22 mouse cellular contexts compared by ENCODE assay signal in the genomic region with DNA sequence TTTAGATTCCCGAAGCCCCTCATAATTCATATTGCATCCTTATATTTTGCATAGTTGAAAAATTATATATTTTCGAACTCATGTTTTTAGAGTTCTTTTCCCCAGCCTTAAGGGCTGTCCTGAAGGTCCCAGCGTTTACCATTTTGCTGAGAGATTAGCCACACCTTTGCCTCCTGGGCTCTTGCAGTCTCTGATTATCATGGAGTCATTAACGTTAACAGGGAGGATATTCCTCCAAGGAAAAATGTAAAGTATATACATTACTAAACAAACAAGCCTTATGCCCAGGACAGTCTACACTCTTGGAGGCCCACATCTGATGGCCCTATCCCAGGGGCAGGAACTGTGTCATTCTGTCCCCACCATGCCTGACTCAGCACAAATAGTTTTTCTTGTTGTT. TPM values are rescaled to one million over a fixed set of nuclear protein-coding genes. Genes with fewer than 3 reads are reported as not detected.
DNase-seq lines count a peak whose midpoint lies in the region; ATAC-seq and TF ChIP-seq lines count a peak whose summit lies in the region.
"Had no signal": no experiment of that assay in that cellular context is flagged by ENCODE, and none has a peak within 500 bp of the region (broad histone marks: within the 10 kb centered on the region; RNA-seq: fewer than 3 reads in every experiment).

No protein-coding gene starts in this region.

- peaks cover 24% of the 10 kb centered on the region for H3K4me1 ChIP-seq in megakaryocyte, embryonic 14.5 days
- peaks cover 1% of the 10 kb centered on the region for H3K4me1 ChIP-seq in ES-Bruce4 (ENCODE audit: control insufficient read depth, insufficient read depth, low read length)
- peaks cover 17 to 23% of the 10 kb centered on the region in 2 experiments for H3K4me1 ChIP-seq in ES-E14 (ENCODE audit: control insufficient read depth in 2 of 2, insufficient read depth in 2 of 2, low read length in 2 of 2, poor library complexity in 1 of 2)
- peaks cover 17% of the 10 kb centered on the region for H3K4me1 ChIP-seq in forebrain, embryonic 10.5 days
- peaks cover 7% of the 10 kb centered on the region for H3K4me1 ChIP-seq in hindbrain, embryonic 16.5 days (ENCODE audit: control insufficient read depth, insufficient read depth, low read depth, low read length)
- peaks cover 4% of the 10 kb centered on the region; the same call in 1 of the 2 replicates for H3K4me1 ChIP-seq in intestine, embryonic 16.5 days (ENCODE audit: control insufficient read depth, insufficient read depth, low read length)

- H3K9ac ChIP-seq in ES-Bruce4 (ENCODE audit: low read depth, poor library complexity, severe bottlenecking): no peak overlapping the region
- peak overlapping the region; percentile 38; the same call in 1 of the 2 replicates for H3K9ac ChIP-seq in ES-E14 (ENCODE audit: insufficient read depth, low read depth, low read length, poor library complexity, severe bottlenecking)
- H3K9ac ChIP-seq in hindbrain, embryonic 16.5 days (ENCODE audit: low read depth, low read length): no peak overlapping the region
- H3K9ac ChIP-seq in intestine, embryonic 16.5 days (ENCODE audit: low read depth, low read length): no peak overlapping the region
- H3K9ac ChIP-seq: embryonic facial prominence, embryonic 12.5 days; forebrain, embryonic 12.5 days had no signal

- peaks cover 35% of the 10 kb centered on the region for H3K27me3 ChIP-seq in megakaryocyte, embryonic 14.5 days (replicated peaks)
- no peaks in the 10 kb centered on the region for H3K27me3 ChIP-seq in ES-Bruce4 (ENCODE audit: control insufficient read depth, insufficient read depth, low read length, poor library complexity, severe bottlenecking)
- peaks cover 32% of the 10 kb centered on the region for H3K27me3 ChIP-seq in forebrain, embryonic 10.5 days (ENCODE audit: poor library complexity, severe bottlenecking)
- H3K27me3 ChIP-seq in hindbrain, embryonic 16.5 days (replicated peaks; ENCODE audit: control insufficient read depth, insufficient read depth, low read length): no peaks in the 10 kb centered on the region
- peaks cover 22% of the 10 kb centered on the region for H3K27me3 ChIP-seq in intestine, embryonic 16.5 days (replicated peaks; ENCODE audit: control insufficient read depth, insufficient read depth, low read length)
- H3K27me3 ChIP-seq: forebrain, embryonic 12.5 days had no signal

- H3K9me3 ChIP-seq in megakaryocyte, embryonic 14.5 days: no peaks in the 10 kb centered on the region
- H3K9me3 ChIP-seq in ES-Bruce4 (replicated peaks; ENCODE audit: control insufficient read depth, insufficient read depth, low read length, poor library complexity, severe bottlenecking) (no peaks in the 10 kb centered on the region), ES-E14 (ENCODE audit: control insufficient read depth, insufficient read depth, low read depth, low read length) (no peaks in the 10 kb centered on the region)
- no peaks in the 10 kb centered on the region for H3K9me3 ChIP-seq in forebrain, embryonic 10.5 days
- H3K9me3 ChIP-seq in hindbrain, embryonic 16.5 days (ENCODE audit: control insufficient read depth, low read length): no peaks in the 10 kb centered on the region
- no peaks in the 10 kb centered on the region for H3K9me3 ChIP-seq in intestine, embryonic 16.5 days (ENCODE audit: control insufficient read depth, low read length)
- H3K9me3 ChIP-seq: embryonic facial prominence, embryonic 10.5 days; embryonic facial prominence, embryonic 12.5 days; forebrain, embryonic 12.5 days had no signal

- peak overlapping the region; percentile 85 for H3K27ac ChIP-seq in ES-Bruce4 (ENCODE audit: insufficient read depth, low read length)
- peak overlapping the region; percentile 100 for H3K27ac ChIP-seq in ES-E14 (ENCODE audit: insufficient read depth, low read depth, low read length, poor library complexity, severe bottlenecking)
- no peak overlapping the region for H3K27ac ChIP-seq in forebrain, embryonic 10.5 days
- H3K27ac ChIP-seq in hindbrain, embryonic 16.5 days (ENCODE audit: low read depth, low read length): no peak overlapping the region
- no peak overlapping the region for H3K27ac ChIP-seq in intestine, embryonic 16.5 days (ENCODE audit: low read length)
- H3K27ac ChIP-seq: embryonic facial prominence, embryonic 10.5 days; embryonic facial prominence, embryonic 12.5 days; forebrain, embryonic 12.5 days had no signal

- ATAC-seq in megakaryocyte, adult 5-6 weeks (ENCODE audit: poor library complexity, severe bottlenecking): no peak
- ATAC-seq in hindbrain, embryonic 16.5 days: no peak
- ATAC-seq in intestine, embryonic 16.5 days: no peak
- ATAC-seq: activated CD4-positive, CD25-positive, alpha-beta regulatory T cell, adult 4 months; forebrain, embryonic 14.5 days; forebrain, embryonic 16.5 days had no signal

- no peak for TF ChIP-seq CTCF in ES-Bruce4 (IDR thresholded peaks at IDR 0.05; ENCODE audit: low read depth, low read length)

- TF ChIP-seq POLR2A in ES-Bruce4 (IDR thresholded peaks at IDR 0.05; ENCODE audit: insufficient read depth, low read length): no peak

- WGBS in forebrain, embryonic 10.5 days: 74% methylated on average over 4 of the region's 4 CpGs
- 75% methylated on average over 4 of the region's 4 CpGs for WGBS in hindbrain, embryonic 16.5 days
- 67% methylated on average over 4 of the region's 4 CpGs for WGBS in intestine, embryonic 16.5 days

- DNase-seq in ES-E14 (ENCODE audit: low read depth, low spot score): no peak
- no peak for DNase-seq in forebrain, embryonic 10.5 days (ENCODE audit: extremely low spot score, low spot score)
- DNase-seq: adrenal gland, adult 8-10 months; adrenal gland, postnatal 14 days; adrenal gland, postnatal 36 days; cerebellum, adult 11-12 months; cerebellum, adult 2 months; cerebellum, adult 9-10 months; cerebellum, postnatal 10 days; cerebellum, postnatal 25 days had no signal

- in situ Hi-C loops in ES-E14 (cut with MboI; ENCODE audit: low sequenced_read_pairs in 2 of 2, unreplicated experiment in 2 of 2): no loop called here

- H3K4me3 ChIP-seq in megakaryocyte, embryonic 14.5 days (replicated peaks): peak overlapping the region; percentile 53
- H3K4me3 ChIP-seq in ES-Bruce4 (ENCODE audit: low read depth, low read length) (no peak overlapping the region), ES-E14 (ENCODE audit: insufficient read depth in 1 of 2, low read depth in 1 of 2, low read length in 2 of 2, poor library complexity in 1 of 2, severe bottlenecking in 1 of 2) (no peak overlapping the region)
- H3K4me3 ChIP-seq in forebrain, embryonic 10.5 days: no peak overlapping the region
- no peak overlapping the region for H3K4me3 ChIP-seq in hindbrain, embryonic 16.5 days (ENCODE audit: low read length)
- no peak overlapping the region for H3K4me3 ChIP-seq in intestine, embryonic 16.5 days (ENCODE audit: low read length)
- H3K4me3 ChIP-seq: embryonic facial prominence, embryonic 10.5 days; embryonic facial prominence, embryonic 12.5 days; forebrain, embryonic 12.5 days had no signal

- no peak for TF ChIP-seq EP300 in ES-Bruce4 (IDR thresholded peaks at IDR 0.05; ENCODE audit: insufficient read depth, low read depth, low read length)

- H3K36me3 ChIP-seq in megakaryocyte, embryonic 14.5 days (replicated peaks; ENCODE audit: low read length): no peaks in the 10 kb centered on the region
- 0 out of 2 replicates have a peak, but pooled peaks cover under 1% of the 10 kb centered on the region for H3K36me3 ChIP-seq in ES-Bruce4 (ENCODE audit: control insufficient read depth, insufficient read depth, low read length, poor library complexity, severe bottlenecking)
- H3K36me3 ChIP-seq in ES-E14 (ENCODE audit: control insufficient read depth, insufficient read depth, low read length, poor library complexity, severe bottlenecking): 0 out of 2 replicates have a peak, but pooled peaks cover under 1% of the 10 kb centered on the region
- no peaks in the 10 kb centered on the region for H3K36me3 ChIP-seq in forebrain, embryonic 10.5 days (replicated peaks)
- H3K36me3 ChIP-seq in hindbrain, embryonic 16.5 days (ENCODE audit: control insufficient read depth, insufficient read depth, low read length): no peaks in the 10 kb centered on the region
- no peaks in the 10 kb centered on the region for H3K36me3 ChIP-seq in intestine, embryonic 16.5 days (ENCODE audit: control insufficient read depth, insufficient read depth, low read length)
- H3K36me3 ChIP-seq: embryonic facial prominence, embryonic 10.5 days; embryonic facial prominence, embryonic 12.5 days; forebrain, embryonic 12.5 days had no signal

- H3K4me2 ChIP-seq in hindbrain, embryonic 16.5 days (ENCODE audit: low read length): no peak overlapping the region
- H3K4me2 ChIP-seq in intestine, embryonic 16.5 days (ENCODE audit: low read depth, low read length): no peak overlapping the region
- H3K4me2 ChIP-seq: embryonic facial prominence, embryonic 12.5 days; forebrain, embryonic 12.5 days had no signal

TF ChIP-seq in ES-E14, 5 proteins besides CTCF, POLR2A, EP300 and RAD21:
- peak; percentile 90 for TF ChIP-seq MAFK (IDR thresholded peaks at IDR 0.05; ENCODE audit: insufficient read depth, low read depth, low read length)
- no peak for TF ChIP-seq ZNF384 (IDR thresholded peaks at IDR 0.05; ENCODE audit: low read depth, low read length)
- no peak for TF ChIP-seq HCFC1 (IDR thresholded peaks at IDR 0.05; ENCODE audit: borderline replicate concordance, insufficient read depth, low read length)

RNA-seq across cellular contexts. Expression of gene Adam23, which starts 3.1 kb away (rescaled TPM):
- 0.09 TPM in 1 of 2 replicates, not detected in the other for polyA plus RNA-seq in megakaryocyte, embryonic 14.5 days (2012; ENCODE audit: insufficient read depth, low replicate concordance)
- not detected in 2 replicates for total RNA-seq in megakaryocyte, adult 5-6 weeks (2015)
- not detected in 2 replicates for total RNA-seq in megakaryocyte, adult 5-6 weeks (2017)
- 24.8 and 26.1 TPM in 2 replicates for polyA plus RNA-seq in ES-Bruce4 (2011; ENCODE audit: insufficient read depth, insufficient read length, low read depth, missing spikeins)
- 119 and 315 TPM in 2 replicates for total RNA-seq in ES-E14 (2012; rRNA removed)
- polyA plus RNA-seq in forebrain, embryonic 10.5 days (2016; fragmentation: Nextera tagmentation; extraction: Ambion mirVana): 3.6 and 3.7 TPM in 2 replicates
- polyA plus RNA-seq in hindbrain, embryonic 16.5 days (2015; fragmentation: Nextera tagmentation; extraction: Ambion mirVana): 11.7 and 12.2 TPM in 2 replicates
- polyA plus RNA-seq in intestine, embryonic 16.5 days (2015; fragmentation: Nextera tagmentation; extraction: Ambion mirVana): 0.78 and 0.91 TPM in 2 replicates
- total RNA-seq: MEL had no signal
- polyA plus RNA-seq: activated CD4-positive, CD25-positive, alpha-beta regulatory T cell, adult 4 months had no signal

Comparison
In these comparisons a context has a peak if more than half of its experiments do, and no peak if none do; other contexts are left out.
1. H3K27ac ChIP-seq: peak in ES-Bruce4 (single experiment) and ES-E14 (single experiment); none in forebrain, embryonic 10.5 days (single experiment), hindbrain, embryonic 16.5 days (single experiment) and intestine, embryonic 16.5 days (single experiment).